Mouse (Mus musculus) testis, adult 2 months (tissue): Measurements from ENCODE around the gene Ppp1r9a. TPM values are rescaled to one million over a fixed set of nuclear protein-coding genes. Genes with fewer than 3 reads are reported as not detected.

ENCODE experiments used
- H3K27ac ChIP-seq: fragments of 200-500 bp; 2 replicates; pipeline ENCODE4 v1.5.1; 2012; ENCODE audit warnings: low read depth, low read length; ENCODE audit not compliant: control insufficient read depth, insufficient read depth
- H3K27me3 ChIP-seq: fragments of 200-500 bp; 2 replicates; pipeline ENCODE4 v1.6.1; 2012; ENCODE audit warnings: mild to moderate bottlenecking, low read length, moderate library complexity; ENCODE audit not compliant: control insufficient read depth, insufficient read depth
- H3K36me3 ChIP-seq: fragments of 200-500 bp; 2 replicates; pipeline ENCODE4 v1.6.1; 2012; ENCODE audit warnings: mild to moderate bottlenecking, low read length; ENCODE audit not compliant: control insufficient read depth, insufficient read depth
- H3K4me1 ChIP-seq: fragments of 200-500 bp; 2 replicates; pipeline ENCODE4 v1.6.1; 2012; ENCODE audit warnings: low read length; ENCODE audit not compliant: control insufficient read depth, insufficient read depth
- H3K4me3 ChIP-seq: fragments of 200-500 bp; 2 replicates; pipeline ENCODE4 v1.5.1; 2012; ENCODE audit warnings: low read depth, mild to moderate bottlenecking, low read length, moderate library complexity, mixed read lengths; ENCODE audit not compliant: control insufficient read depth
- CTCF ChIP-seq: fragments of 200-500 bp; IDR thresholded peaks from 2 replicates; pipeline ENCODE4 v1.5.1; 2012; ENCODE audit warnings: low read depth, mild to moderate bottlenecking, inconsistent platforms, low read length, moderate library complexity; ENCODE audit not compliant: control insufficient read depth, insufficient read depth, insufficient replicate concordance
- POLR2A ChIP-seq: fragments of 200-500 bp; IDR thresholded peaks from 2 replicates; pipeline ENCODE4 v1.6.1; 2012; ENCODE audit warnings: low read depth, mild to moderate bottlenecking, inconsistent platforms, low read length, moderate library complexity; ENCODE audit not compliant: control insufficient read depth
- polyA plus RNA-seq: library from polyadenylated mRNA; depleted of rRNA; stranded (reverse); fragments of >200 nt; gene quantifications from 2 replicates; pipeline ENCODE4 v1.2.3, GENCODE M21; 2012

Ppp1r9a gene
- polyA plus RNA-seq, 1 experiment: 8.5 TPM

- TF ChIP-seq CTCF (no peak), POLR2A (no peak)
- H3K27ac ChIP-seq: no peak overlapping the region; the same call in 1 of the 2 replicates
- H3K36me3 ChIP-seq: no peaks in the 10 kb centered on the region
- H3K4me1 ChIP-seq: no peaks in the 10 kb centered on the region; the same call in 1 of the 2 replicates
- no peak overlapping the region for H3K4me3 ChIP-seq
- no peaks in the 10 kb centered on the region for H3K27me3 ChIP-seq
Measured at GRCm38 (mm10) chr6:4956651-4957050, 53.9 kb downstream of the Ppp1r9a start.

- H3K4me1 ChIP-seq: no peaks in the 10 kb centered on the region
- TF ChIP-seq CTCF: no peak
- TF ChIP-seq POLR2A: no peak
- H3K4me3 ChIP-seq: no peak overlapping the region
- H3K27ac ChIP-seq: no peak overlapping the region
- no peaks in the 10 kb centered on the region for H3K36me3 ChIP-seq
- no peaks in the 10 kb centered on the region for H3K27me3 ChIP-seq
Measured at GRCm38 (mm10) chr6:4962197-4962596, 59.5 kb downstream of the Ppp1r9a start.

GRCm38 (mm10) chr6:4963049-4963448 lies 60.3 kb downstream of the Ppp1r9a start:
- Histone ChIP-seq H3K4me3 (no peak overlapping the region), H3K36me3 (no peaks in the 10 kb centered on the region), H3K27me3 (no peaks in the 10 kb centered on the region), H3K4me1 (no peaks in the 10 kb centered on the region), H3K27ac (no peak overlapping the region; the same call in 1 of the 2 replicates)
- TF ChIP-seq CTCF (no peak), POLR2A (no peak)

GRCm38 (mm10) chr6:4967236-4967635 lies 64.5 kb downstream of the Ppp1r9a start:
- Histone ChIP-seq H3K27me3 (no peaks in the 10 kb centered on the region), H3K4me3 (no peak overlapping the region), H3K4me1 (no peaks in the 10 kb centered on the region), H3K27ac (no peak overlapping the region), H3K36me3 (no peaks in the 10 kb centered on the region)
- no peak for TF ChIP-seq POLR2A
- TF ChIP-seq CTCF: no peak

DNA sequence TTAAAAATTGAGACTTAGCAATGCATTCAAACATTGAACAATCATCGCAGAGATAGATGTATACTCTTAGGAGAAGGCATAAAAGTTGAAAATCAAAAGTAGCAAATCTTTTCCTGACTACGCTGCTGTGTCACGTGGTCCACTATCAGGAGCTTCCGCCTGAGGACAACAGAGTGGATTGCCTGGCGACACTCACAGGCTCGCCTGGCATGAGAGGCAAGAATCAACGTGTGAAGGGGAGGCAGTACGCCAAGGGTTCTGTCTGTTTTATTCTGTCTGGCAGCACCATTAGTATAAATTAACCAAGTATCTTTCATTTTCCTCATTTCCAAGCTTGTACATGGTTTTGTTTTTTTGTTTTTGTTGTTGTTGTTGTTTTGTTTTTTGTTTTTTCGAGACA lies 68.5 kb downstream of the Ppp1r9a start:
- no peaks in the 10 kb centered on the region for H3K27me3 ChIP-seq
- no peak overlapping the region for H3K27ac ChIP-seq
- no peak for TF ChIP-seq POLR2A
- H3K4me1 ChIP-seq: no peaks in the 10 kb centered on the region
- H3K36me3 ChIP-seq: no peaks in the 10 kb centered on the region
- H3K4me3 ChIP-seq: no peak overlapping the region

- H3K27ac ChIP-seq: no peak overlapping the region
- no peak overlapping the region for H3K4me3 ChIP-seq
- no peaks in the 10 kb centered on the region for H3K27me3 ChIP-seq
- H3K4me1 ChIP-seq: no peaks in the 10 kb centered on the region
- no peaks in the 10 kb centered on the region for H3K36me3 ChIP-seq
- TF ChIP-seq POLR2A (no peak), CTCF (no peak)
Measured at GRCm38 (mm10) chr6:4972808-4973207, 70.1 kb downstream of the Ppp1r9a start.

DNA sequence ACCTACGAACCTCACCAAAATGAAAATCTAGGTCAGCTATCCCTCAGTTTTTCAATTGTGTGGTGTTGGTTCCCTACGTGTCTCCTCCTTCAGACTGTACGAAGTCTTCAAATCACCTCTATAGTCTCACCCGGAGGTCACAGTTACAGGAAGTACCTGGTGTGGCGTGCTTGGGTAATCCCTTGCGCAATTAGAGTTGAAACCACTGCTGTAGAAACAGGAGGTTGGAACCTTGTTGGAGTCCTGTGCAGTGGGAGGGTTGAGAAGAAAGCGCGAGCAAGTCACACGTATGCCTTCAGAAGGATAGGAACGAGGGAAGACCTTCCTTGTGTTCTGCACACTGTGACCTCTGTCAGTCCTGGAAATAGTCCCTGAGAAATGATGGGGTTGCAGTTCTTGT lies 70.6 kb downstream of the Ppp1r9a start:
- no peaks in the 10 kb centered on the region for H3K4me1 ChIP-seq

DNA sequence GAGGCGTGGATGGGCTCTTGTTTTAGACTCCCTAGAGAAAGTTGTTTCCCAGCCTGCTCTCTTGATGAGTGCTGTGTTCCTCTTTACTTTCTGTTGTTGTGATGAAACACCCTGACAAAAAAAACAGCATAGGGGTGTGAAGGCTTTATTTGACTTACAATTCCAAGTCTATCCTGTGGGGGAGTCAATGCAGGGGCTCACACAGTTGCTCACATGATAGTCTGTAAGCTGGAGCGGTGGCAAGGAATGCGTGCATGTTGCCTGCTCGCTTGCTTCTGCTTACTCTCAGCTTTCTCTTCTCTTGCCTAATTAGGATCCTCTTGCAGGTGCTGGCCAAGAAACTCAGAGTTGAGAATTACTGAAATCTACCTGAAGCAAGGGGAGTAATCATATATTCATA lies 74.8 kb downstream of the Ppp1r9a start:
- Histone ChIP-seq H3K36me3 (no peaks in the 10 kb centered on the region), H3K4me3 (no peak overlapping the region), H3K4me1 (no peaks in the 10 kb centered on the region), H3K27ac (no peak overlapping the region), H3K27me3 (no peaks in the 10 kb centered on the region)
- no peak for TF ChIP-seq POLR2A
- TF ChIP-seq CTCF: no peak

More for the DNA sequence above, 70.6 kb downstream of the Ppp1r9a start:
- no peaks in the 10 kb centered on the region for H3K27me3 ChIP-seq
- no peak for TF ChIP-seq POLR2A
- TF ChIP-seq CTCF: no peak
- H3K36me3 ChIP-seq: no peaks in the 10 kb centered on the region
- H3K4me3 ChIP-seq: no peak overlapping the region
- no peak overlapping the region for H3K27ac ChIP-seq

DNA sequence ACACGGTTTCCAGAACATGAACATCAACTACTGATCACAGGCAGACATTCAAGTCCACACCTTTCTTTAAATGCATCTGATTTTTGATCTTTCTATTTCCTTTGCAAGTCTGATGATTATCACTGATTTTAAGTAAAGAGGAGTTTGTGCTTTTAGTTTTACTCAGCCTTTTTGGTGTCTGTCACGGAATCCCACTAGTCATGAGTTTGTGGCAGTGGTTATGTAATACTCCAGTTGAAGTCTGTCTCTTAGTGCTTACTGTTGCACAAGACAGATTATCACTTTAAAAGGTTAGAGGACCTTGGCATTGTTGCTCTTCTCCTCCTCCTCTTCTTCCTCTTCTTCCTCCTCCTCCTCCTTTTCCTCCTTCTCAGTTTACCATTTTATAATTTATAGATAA lies 75.5 kb downstream of the Ppp1r9a start:
- TF ChIP-seq CTCF (no peak), POLR2A (no peak)
- no peaks in the 10 kb centered on the region for H3K27me3 ChIP-seq
- H3K27ac ChIP-seq: no peak overlapping the region
- no peaks in the 10 kb centered on the region for H3K36me3 ChIP-seq
- H3K4me1 ChIP-seq: no peaks in the 10 kb centered on the region
- H3K4me3 ChIP-seq: no peak overlapping the region
